Mouse (Mus musculus): ENCODE results near the gene Fbxo28.

DNA sequence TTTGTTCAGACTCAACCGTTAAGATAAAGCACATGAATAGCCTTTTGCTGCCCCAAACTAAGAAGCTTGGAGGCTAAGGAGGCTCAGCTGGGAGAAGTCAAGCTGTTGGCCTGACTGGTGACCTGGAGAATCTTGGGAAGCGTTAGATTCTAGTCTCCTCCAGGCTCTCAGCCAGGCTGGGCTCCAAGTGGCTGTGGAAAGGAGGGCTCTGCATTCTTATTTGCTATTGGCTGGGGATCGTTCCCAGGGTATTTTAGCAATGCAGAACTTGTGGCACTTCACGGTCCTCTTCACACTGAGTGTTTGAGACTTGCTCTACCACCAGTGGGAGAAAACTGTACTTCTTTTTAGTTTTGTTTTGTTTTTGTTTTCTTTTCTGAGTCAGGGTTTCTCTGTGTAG, 47.3 kb upstream of the Fbxo28 start:
- no peak for TF ChIP-seq CTCF (IDR thresholded peaks at IDR 0.05; ENCODE audit: low read depth)
- TF ChIP-seq EP300 (IDR thresholded peaks at IDR 0.05; ENCODE audit: low read depth): no peak

All from liver, embryonic 14.5 days (tissue).